Mouse (Mus musculus): ENCODE results near the gene Ndufa11. TPM values are rescaled to one million over a fixed set of nuclear protein-coding genes. Genes with fewer than 3 reads are reported as not detected.

Gene Ndufa11
- polyA plus RNA-seq, 1 experiment from 2014 or later, result 595 TPM

DNA sequence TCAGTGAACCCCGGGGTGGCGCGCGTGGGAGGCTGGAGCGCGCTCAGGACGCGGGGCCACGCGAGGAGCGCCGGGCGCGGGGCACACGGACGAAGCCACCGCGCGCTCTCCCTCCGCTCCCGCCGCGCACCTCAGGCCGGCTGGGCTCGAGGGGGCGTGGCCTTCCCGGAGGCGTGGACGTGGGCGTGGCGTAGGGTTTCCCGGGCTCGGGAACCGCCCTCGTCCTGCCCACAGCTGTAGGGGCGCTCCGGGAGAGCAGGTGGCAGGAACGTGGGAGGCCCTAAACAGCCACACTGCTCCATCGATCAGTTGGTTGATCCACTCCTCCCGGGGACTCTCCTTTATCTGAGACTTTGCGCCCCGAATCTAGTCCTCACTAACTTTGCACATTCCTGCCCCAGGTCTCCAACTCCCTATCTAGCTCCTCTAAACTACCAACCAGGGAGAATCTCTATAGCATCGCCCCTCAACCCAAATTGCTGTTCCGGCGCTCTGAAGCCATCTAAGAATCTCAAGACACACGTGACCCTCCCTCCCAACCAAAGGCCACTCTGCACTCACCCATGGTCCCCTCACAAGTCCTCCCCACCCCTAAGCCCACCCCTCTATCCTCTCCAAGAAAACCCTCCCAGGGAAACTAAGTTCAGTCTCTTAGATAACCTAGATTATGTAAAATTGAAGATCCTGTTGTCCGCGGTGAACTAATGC lies 40.0 kb downstream of the Ndufa11 start, which contains the start of gene Nrtn:
Gene Nrtn, minus strand, starts transcription at position 115 of the 708 bp plus-strand sequence.
- H3K4me1 ChIP-seq (replicated peaks; ENCODE audit: control insufficient read depth, insufficient read depth), result peaks cover 6% of the 10 kb centered on the region
- WGBS, result under 1% methylated on average over 37 of the region's 48 CpGs
- H3K9me3 ChIP-seq (ENCODE audit: control insufficient read depth, low read length), result no peaks in the 10 kb centered on the region
- H3K27me3 ChIP-seq (ENCODE audit: control insufficient read depth, insufficient read depth, low read length), result no peaks in the 10 kb centered on the region
- no peak for TF ChIP-seq CTCF (IDR thresholded peaks at IDR 0.05; ENCODE audit: low read depth)
- TF ChIP-seq EP300 (optimal IDR thresholded peaks at IDR 0.05), result no peak
- peak within 1 kb of the TSS; percentile 45; the same call in 1 of the 2 replicates for H3K27ac ChIP-seq (replicated peaks)
- H3K9ac ChIP-seq (ENCODE audit: low read length), result peak within 1 kb of the TSS; percentile 78
- no peaks in the 10 kb centered on the region for H3K36me3 ChIP-seq (ENCODE audit: control insufficient read depth, insufficient read depth, low read length)
- ATAC-seq (ENCODE audit: low FRiP score, low TSS enrichment) (peak; percentile 76), DNase-seq (ENCODE audit: low spot score) (peak; percentile 95)
- H3K4me3 ChIP-seq (ENCODE audit: low read depth, low read length), result peak within 1 kb of the TSS; percentile 66
- peak within 1 kb of the TSS; percentile 100 for H3K4me2 ChIP-seq (replicated peaks; ENCODE audit: low read depth)

DNA sequence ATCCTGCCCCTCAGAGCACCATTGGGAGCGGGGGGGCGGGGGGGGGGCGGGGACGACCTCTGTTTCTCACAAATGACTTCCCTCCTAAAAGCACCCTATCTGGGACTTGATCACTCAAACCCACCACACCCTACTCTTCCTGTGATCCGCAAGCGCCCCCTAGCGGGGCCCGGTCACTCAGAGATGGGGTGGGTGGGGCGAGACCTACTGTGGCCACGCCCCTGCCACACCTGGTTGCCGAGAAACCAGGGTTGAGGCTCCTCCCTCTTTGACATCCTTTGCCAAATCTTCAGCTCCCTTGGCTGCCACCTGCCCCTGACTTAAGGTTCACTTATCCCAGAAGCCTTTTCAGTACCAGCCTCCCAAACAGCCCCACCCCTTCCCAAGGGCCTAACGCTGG lies 40.6 kb downstream of the Ndufa11 start:
- peak overlapping the region; percentile 66; the same call in 1 of the 2 replicates for H3K4me3 ChIP-seq (ENCODE audit: low read depth, low read length)
- no peak overlapping the region for H3K9ac ChIP-seq (ENCODE audit: low read length)
- peaks cover 6% of the 10 kb centered on the region for H3K4me1 ChIP-seq (replicated peaks; ENCODE audit: control insufficient read depth, insufficient read depth)
- TF ChIP-seq EP300 (optimal IDR thresholded peaks at IDR 0.05) (no peak), CTCF (IDR thresholded peaks at IDR 0.05; ENCODE audit: low read depth) (peak; percentile 79)
- H3K27me3 ChIP-seq (ENCODE audit: control insufficient read depth, insufficient read depth, low read length), result no peaks in the 10 kb centered on the region
- no peak overlapping the region for H3K27ac ChIP-seq (replicated peaks)
- 8% methylated on average over 12 of the region's 12 CpGs for WGBS
- ATAC-seq (ENCODE audit: low FRiP score, low TSS enrichment) (peak; percentile 24; the same call in 1 of the 2 replicates), DNase-seq (ENCODE audit: low spot score) (peak; percentile 82)
- H3K9me3 ChIP-seq (ENCODE audit: control insufficient read depth, low read length), result no peaks in the 10 kb centered on the region
- H3K36me3 ChIP-seq (ENCODE audit: control insufficient read depth, insufficient read depth, low read length), result no peaks in the 10 kb centered on the region
- H3K4me2 ChIP-seq (replicated peaks; ENCODE audit: low read depth), result peak overlapping the region; percentile 100; the same call in 1 of the 2 replicates

DNA sequence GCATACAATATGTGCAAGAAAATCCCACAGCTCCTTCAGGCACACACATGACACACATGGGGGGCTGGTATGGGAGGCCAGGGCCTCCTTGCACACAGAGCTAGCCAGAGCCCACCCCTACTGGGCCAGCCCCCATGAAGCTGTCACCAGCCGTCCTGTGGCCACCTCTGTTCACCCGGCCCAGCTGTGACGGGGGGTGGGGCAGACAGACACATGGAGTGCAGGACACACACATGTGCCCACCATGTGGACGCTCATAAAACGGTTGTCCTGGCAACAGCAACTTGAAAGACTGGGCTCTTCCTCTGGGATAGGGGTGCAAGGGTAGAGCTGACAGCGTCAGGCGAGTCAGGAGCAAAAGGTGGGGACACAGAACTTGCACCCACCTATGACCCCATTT lies 41.7 kb downstream of the Ndufa11 start:
- Histone ChIP-seq H3K27ac (replicated peaks) (no peak overlapping the region), H3K9me3 (ENCODE audit: control insufficient read depth, low read length) (no peaks in the 10 kb centered on the region), H3K9ac (ENCODE audit: low read length) (no peak overlapping the region), H3K27me3 (ENCODE audit: control insufficient read depth, insufficient read depth, low read length) (no peaks in the 10 kb centered on the region), H3K36me3 (ENCODE audit: control insufficient read depth, insufficient read depth, low read length) (no peaks in the 10 kb centered on the region), H3K4me1 (replicated peaks; ENCODE audit: control insufficient read depth, insufficient read depth) (peaks cover 6% of the 10 kb centered on the region), H3K4me2 (replicated peaks; ENCODE audit: low read depth) (no peak overlapping the region), H3K4me3 (ENCODE audit: low read depth, low read length) (no peak overlapping the region)
- TF ChIP-seq EP300 (optimal IDR thresholded peaks at IDR 0.05) (no peak), CTCF (IDR thresholded peaks at IDR 0.05; ENCODE audit: low read depth) (no peak)
- DNase-seq (ENCODE audit: low spot score) (no peak), ATAC-seq (ENCODE audit: low FRiP score, low TSS enrichment) (no peak)
- WGBS, result 60% methylated on average over 7 of the region's 7 CpGs

DNA sequence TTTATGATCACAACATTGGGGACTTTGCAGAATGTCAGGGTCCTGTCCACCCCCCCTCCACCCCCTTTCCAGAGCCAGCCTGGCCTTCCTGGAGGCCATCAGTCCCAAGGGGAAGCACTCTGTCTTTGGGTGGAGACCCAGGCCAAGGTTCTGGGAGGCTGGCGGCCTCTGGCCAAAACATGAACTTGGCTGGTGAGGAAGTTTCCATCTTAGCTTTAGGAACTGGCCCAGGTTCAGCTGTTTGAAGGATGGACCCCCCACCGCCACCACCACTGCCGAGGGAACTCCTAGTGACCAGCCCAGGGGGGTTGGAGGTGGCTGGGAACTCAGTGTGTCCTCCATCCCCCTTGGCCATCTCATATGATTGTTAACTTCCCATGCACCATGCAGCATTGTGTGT lies 43.5 kb downstream of the Ndufa11 start:
- no peak overlapping the region; the same call in 1 of the 2 replicates for H3K27ac ChIP-seq (replicated peaks)
- no peak overlapping the region for H3K4me3 ChIP-seq (ENCODE audit: low read depth, low read length)
- no peak overlapping the region for H3K4me2 ChIP-seq (replicated peaks; ENCODE audit: low read depth)
- ATAC-seq (ENCODE audit: low FRiP score, low TSS enrichment) (no peak), DNase-seq (ENCODE audit: low spot score) (no peak)
- H3K9ac ChIP-seq (ENCODE audit: low read length), result no peak overlapping the region
- H3K9me3 ChIP-seq (ENCODE audit: control insufficient read depth, low read length), result no peaks in the 10 kb centered on the region
- WGBS, result 55% methylated on average over 3 of the region's 3 CpGs
- H3K4me1 ChIP-seq (replicated peaks; ENCODE audit: control insufficient read depth, insufficient read depth), result peaks cover 6% of the 10 kb centered on the region
- no peaks in the 10 kb centered on the region for H3K27me3 ChIP-seq (ENCODE audit: control insufficient read depth, insufficient read depth, low read length)
- no peaks in the 10 kb centered on the region for H3K36me3 ChIP-seq (ENCODE audit: control insufficient read depth, insufficient read depth, low read length)
- TF ChIP-seq EP300 (optimal IDR thresholded peaks at IDR 0.05) (no peak), CTCF (IDR thresholded peaks at IDR 0.05; ENCODE audit: low read depth) (no peak)

DNA sequence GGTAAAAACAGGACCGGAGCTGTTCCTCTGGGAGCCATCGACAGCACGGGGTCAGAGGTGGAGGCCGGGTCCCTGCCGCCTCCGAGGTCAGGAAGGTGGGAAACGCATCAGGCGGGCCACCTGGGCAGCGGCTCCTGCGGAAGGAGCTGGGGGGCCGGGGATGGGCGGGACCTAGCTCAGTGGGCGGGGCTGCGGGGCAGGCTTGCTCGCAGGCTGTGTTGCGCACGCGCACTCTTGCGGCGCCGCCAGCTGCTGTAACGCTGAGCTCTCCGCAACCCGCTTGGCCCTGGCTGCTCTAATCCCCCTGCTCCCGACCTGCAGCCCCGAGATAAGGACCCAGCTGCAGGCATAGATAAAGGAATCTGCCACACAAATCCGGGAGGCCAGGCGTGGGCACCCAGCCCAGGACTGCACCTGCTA lies 44.4 kb downstream of the Ndufa11 start:
- Histone ChIP-seq H3K27me3 (ENCODE audit: control insufficient read depth, insufficient read depth, low read length) (no peaks in the 10 kb centered on the region), H3K9me3 (ENCODE audit: control insufficient read depth, low read length) (no peaks in the 10 kb centered on the region), H3K9ac (ENCODE audit: low read length) (peak overlapping the region; percentile 63), H3K36me3 (ENCODE audit: control insufficient read depth, insufficient read depth, low read length) (0 out of 2 replicates have a peak, but pooled peaks cover 3% of the 10 kb centered on the region), H3K4me2 (replicated peaks; ENCODE audit: low read depth) (peak overlapping the region; percentile 76), H3K4me1 (replicated peaks; ENCODE audit: control insufficient read depth, insufficient read depth) (peaks cover 6% of the 10 kb centered on the region), H3K4me3 (ENCODE audit: low read depth, low read length) (peak overlapping the region; percentile 43), H3K27ac (replicated peaks) (peak overlapping the region; percentile 78)
- DNase-seq (ENCODE audit: low spot score) (peak; percentile 92), ATAC-seq (ENCODE audit: low FRiP score, low TSS enrichment) (peak; percentile 6; the same call in 1 of the 2 replicates)
- under 1% methylated on average over 27 of the region's 28 CpGs for WGBS
- TF ChIP-seq CTCF (IDR thresholded peaks at IDR 0.05; ENCODE audit: low read depth), result no peak
- no peak for TF ChIP-seq EP300 (optimal IDR thresholded peaks at IDR 0.05)

Data from stomach, postnatal 0 days (tissue).